Mouse (Mus musculus): ENCODE data around the gene Gm21310.
"Not testable (repeated sequence)": the region's sequence is repeated elsewhere in the genome, so short reads cannot be mapped to it uniquely, and the experiment has no call there.

DNA sequence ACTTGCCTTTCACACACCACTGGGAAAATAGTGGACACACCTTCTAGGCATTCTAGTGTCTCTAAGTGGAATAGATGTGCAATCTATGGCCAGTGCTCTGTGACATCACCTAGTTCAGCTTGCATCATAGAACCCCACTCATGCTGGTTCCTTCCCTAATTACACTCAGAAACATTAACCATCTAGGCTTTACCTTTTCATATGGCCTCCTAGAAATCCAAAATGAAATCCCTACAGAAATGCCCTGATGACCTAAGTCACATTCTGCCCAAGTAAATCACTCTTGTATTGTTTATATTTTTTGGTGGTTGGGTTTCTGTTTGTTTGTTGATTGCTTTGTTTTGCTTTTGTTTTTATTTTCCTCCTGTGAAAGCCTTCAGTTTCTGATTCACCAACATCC lies at the start of gene Gm21310:
- not testable (repeated sequence) for TF ChIP-seq EP300, CTCF (IDR thresholded peaks at IDR 0.05)

Data from lung, postnatal 0 days (tissue).